Mouse (Mus musculus): ENCODE measurements around the gene Synpo2. TPM values are rescaled to one million over a fixed set of nuclear protein-coding genes. Genes with fewer than 3 reads are reported as not detected.

The Synpo2 gene
- total RNA-seq, 2 experiments from 2014 or later, result 2.4 to 3.2 TPM

- no peak for DNase-seq (ENCODE audit: low spot score in 2 of 2)
- intact Hi-C loops (cut with DNase I), result no loop called here
Measured at GRCm38 (mm10) chr3:123208891-123209290, 27.1 kb downstream of the Synpo2 start.

GRCm38 (mm10) chr3:123207386-123207785 is 28.6 kb downstream of the Synpo2 start:
- intact Hi-C loops (cut with DNase I), result no loop called here
- DNase-seq (ENCODE audit: low spot score in 2 of 2), result no peak

GRCm38 (mm10) chr3:123205485-123205884 is 30.5 kb downstream of the Synpo2 start:
- intact Hi-C loops (cut with DNase I), result no loop called here
- DNase-seq (ENCODE audit: low spot score in 2 of 2), result no peak

GRCm38 (mm10) chr3:123205065-123205464 is 30.9 kb downstream of the Synpo2 start:
- intact Hi-C loops (cut with DNase I), result no loop called here
- no peak for DNase-seq (ENCODE audit: low spot score in 2 of 2)

GRCm38 (mm10) chr3:123204658-123205057 is 31.3 kb downstream of the Synpo2 start:
- intact Hi-C loops (cut with DNase I), result no loop called here
- peak in 1 of 2 experiments; percentile 14 for DNase-seq (ENCODE audit: low spot score in 2 of 2)

- no peak for DNase-seq (ENCODE audit: low spot score in 2 of 2)
- intact Hi-C loops (cut with DNase I), result no loop called here
Measured at GRCm38 (mm10) chr3:123201798-123202197, 34.2 kb downstream of the Synpo2 start.

GRCm38 (mm10) chr3:123193740-123194139 is 42.2 kb downstream of the Synpo2 start:
- intact Hi-C loops (cut with DNase I), result no loop called here

GRCm38 (mm10) chr3:123191602-123192001 is 44.3 kb downstream of the Synpo2 start:
- DNase-seq (ENCODE audit: low spot score in 2 of 2), result no peak
- intact Hi-C loops (cut with DNase I), result no loop called here

More at GRCm38 (mm10) chr3:123193740-123194139, 42.2 kb downstream of the Synpo2 start:
- DNase-seq (ENCODE audit: low spot score in 2 of 2), result no peak

GRCm38 (mm10) chr3:123190329-123190728 is 45.6 kb downstream of the Synpo2 start:
- no peak for DNase-seq (ENCODE audit: low spot score in 2 of 2)
- intact Hi-C loops (cut with DNase I), result no loop called here

GRCm38 (mm10) chr3:123189826-123190225 is 46.1 kb downstream of the Synpo2 start:
- intact Hi-C loops (cut with DNase I), result no loop called here
- no peak for DNase-seq (ENCODE audit: low spot score in 2 of 2)

- DNase-seq (ENCODE audit: low spot score in 2 of 2), result no peak
- intact Hi-C loops (cut with DNase I), result no loop called here
Measured at GRCm38 (mm10) chr3:123188616-123189230, 47.2 kb downstream of the Synpo2 start.

- DNase-seq (ENCODE audit: low spot score in 2 of 2), result no peak
- intact Hi-C loops (cut with DNase I), result no loop called here
Measured at GRCm38 (mm10) chr3:123187370-123188124, 48.4 kb downstream of the Synpo2 start.

- intact Hi-C loops (cut with DNase I), result no loop called here
- no peak for DNase-seq (ENCODE audit: low spot score in 2 of 2)
Measured at GRCm38 (mm10) chr3:123185238-123185925, 50.6 kb downstream of the Synpo2 start.

GRCm38 (mm10) chr3:123184281-123184680 is 51.7 kb downstream of the Synpo2 start:
- no peak for DNase-seq (ENCODE audit: low spot score in 2 of 2)
- intact Hi-C loops (cut with DNase I), result no loop called here

- intact Hi-C loops (cut with DNase I), result no loop called here
- DNase-seq (ENCODE audit: low spot score in 2 of 2), result no peak
Measured at GRCm38 (mm10) chr3:123179508-123179907, 56.4 kb downstream of the Synpo2 start.

- intact Hi-C loops (cut with DNase I), result no loop called here
Measured at GRCm38 (mm10) chr3:123179041-123179440, 56.9 kb downstream of the Synpo2 start.

GRCm38 (mm10) chr3:123178420-123178819 is 57.5 kb downstream of the Synpo2 start:
- intact Hi-C loops (cut with DNase I), result no loop called here
- peak in 1 of 2 experiments; percentile 58 for DNase-seq (ENCODE audit: low spot score in 2 of 2)

More at GRCm38 (mm10) chr3:123179041-123179440, 56.9 kb downstream of the Synpo2 start:
- DNase-seq (ENCODE audit: low spot score in 2 of 2), result no peak

GRCm38 (mm10) chr3:123176366-123177334 is 59.3 kb downstream of the Synpo2 start:
- intact Hi-C loops (cut with DNase I), result no loop called here

GRCm38 (mm10) chr3:123175142-123175541 is 60.8 kb downstream of the Synpo2 start:
- intact Hi-C loops (cut with DNase I), result no loop called here
- no peak for DNase-seq (ENCODE audit: low spot score in 2 of 2)

More at GRCm38 (mm10) chr3:123176366-123177334, 59.3 kb downstream of the Synpo2 start:
- no peak for DNase-seq (ENCODE audit: low spot score in 2 of 2)

Data from left cerebral cortex, postnatal 25 days (tissue).